Mouse (Mus musculus) left cerebral cortex, postnatal 25 days (tissue): Measurements from ENCODE around the gene Tbx21. TPM values are rescaled to one million over a fixed set of nuclear protein-coding genes. Genes with fewer than 3 reads are reported as not detected.

Source experiments
- DNase-seq, 2 experiments: peaks; one replicate each; pipeline ENCODE4 v3.0.0; 2022; ENCODE audit warnings: low spot score in 2 of 2, mixed read lengths in 1 of 2
- intact Hi-C: fragments of 180-260 bp; cut with DNase I; formaldehyde crosslinking; loops from one replicate; pipeline ENCODE4 v1.15.1; 2025
- total RNA-seq, 2 experiments: library from RNA; stranded (reverse); gene quantifications; 2 replicates each; pipeline ENCODE4 v1.2.3; 2021

Gene Tbx21
- total RNA-seq, 2 experiments from 2014 or later, result 0.18 to 0.30 TPM

DNA sequence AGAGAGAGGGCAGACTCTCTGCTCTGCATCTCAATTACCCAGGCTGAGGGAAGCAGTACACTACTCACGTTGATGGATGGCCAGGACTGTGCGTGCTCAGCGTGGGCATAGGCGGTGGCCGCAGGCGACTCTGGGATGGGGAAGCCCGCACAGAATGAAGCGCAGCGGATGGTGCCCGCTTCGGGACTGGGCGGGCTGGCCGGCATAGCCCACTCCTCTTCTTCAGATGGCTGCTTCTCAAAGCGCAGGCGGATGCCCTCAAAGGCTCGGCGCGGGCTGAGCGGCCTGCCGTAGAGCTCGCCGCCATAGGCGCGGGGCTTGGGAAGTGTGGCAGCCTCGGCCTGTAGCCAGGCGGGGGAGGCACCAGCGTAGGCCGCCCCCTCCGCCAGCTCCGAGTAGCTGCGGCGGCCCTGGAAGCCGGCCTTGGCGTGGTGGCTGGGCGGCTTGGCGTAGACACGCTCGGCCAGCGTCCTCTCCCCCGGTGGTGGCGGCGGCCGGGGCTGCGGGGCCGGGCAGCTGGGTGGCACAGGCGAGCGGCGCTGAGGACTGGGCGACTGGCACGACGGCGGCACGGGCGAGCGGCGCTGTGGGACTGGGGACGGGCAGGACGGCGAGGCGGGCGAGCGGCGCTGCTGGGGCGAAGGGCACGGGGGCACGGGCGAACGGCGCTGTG lies 23.6 kb upstream of the Tbx21 start:
- intact Hi-C loops, result no loop called here
- peak in 1 of 2 experiments; percentile 47 for DNase-seq

DNA sequence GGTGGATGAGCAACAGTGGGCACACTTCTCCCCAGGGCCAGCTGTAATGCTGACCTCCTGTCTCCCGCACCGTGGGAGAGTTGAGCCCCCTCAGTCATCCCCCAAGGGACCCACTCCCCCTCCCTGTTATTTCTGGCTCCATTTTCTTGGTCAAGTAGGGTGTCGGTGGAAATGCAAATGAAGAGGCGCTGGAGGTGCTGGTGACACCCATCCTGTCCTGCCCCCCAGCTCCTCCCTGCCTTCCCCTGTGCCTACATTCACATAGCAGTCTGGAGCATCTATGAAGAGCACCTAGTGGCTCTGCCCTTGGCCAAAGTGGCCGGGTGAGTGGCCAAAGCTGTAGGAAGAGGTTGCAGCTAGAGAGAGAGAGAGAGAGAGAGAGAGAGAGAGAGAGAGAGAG lies 18.1 kb upstream of the Tbx21 start:
- DNase-seq, result no peak
- intact Hi-C loops, result no loop called here

- intact Hi-C loops, result no loop called here
- DNase-seq, result no peak
These were observed 17.1 kb upstream of the Tbx21 start for GRCm38 (mm10) chr11:97132185-97132584.

DNA sequence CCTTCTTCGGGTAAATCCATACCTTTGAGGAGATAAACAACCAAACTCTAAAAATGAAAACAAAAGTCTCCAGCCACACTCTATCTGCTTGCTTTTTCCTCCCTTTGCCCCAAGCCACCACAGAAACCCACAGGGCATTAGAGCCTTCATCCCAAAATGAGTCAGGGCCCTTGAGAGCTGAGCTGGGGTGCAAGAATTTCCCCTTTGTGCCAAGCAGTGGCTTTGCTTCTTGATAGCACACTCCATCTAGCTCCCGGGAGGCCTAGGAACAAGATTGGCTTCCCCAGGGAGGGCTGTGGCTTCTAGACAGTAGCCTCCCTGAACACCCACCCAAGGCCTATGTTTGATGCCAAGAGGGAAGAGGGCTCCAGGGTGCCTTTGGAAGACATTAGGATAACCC lies 16.6 kb upstream of the Tbx21 start:
- DNase-seq, result no peak
- intact Hi-C loops, result no loop called here

GRCm38 (mm10) chr11:97130318-97130717 lies 15.2 kb upstream of the Tbx21 start:
- no peak for DNase-seq
- intact Hi-C loops, result no loop called here

DNA sequence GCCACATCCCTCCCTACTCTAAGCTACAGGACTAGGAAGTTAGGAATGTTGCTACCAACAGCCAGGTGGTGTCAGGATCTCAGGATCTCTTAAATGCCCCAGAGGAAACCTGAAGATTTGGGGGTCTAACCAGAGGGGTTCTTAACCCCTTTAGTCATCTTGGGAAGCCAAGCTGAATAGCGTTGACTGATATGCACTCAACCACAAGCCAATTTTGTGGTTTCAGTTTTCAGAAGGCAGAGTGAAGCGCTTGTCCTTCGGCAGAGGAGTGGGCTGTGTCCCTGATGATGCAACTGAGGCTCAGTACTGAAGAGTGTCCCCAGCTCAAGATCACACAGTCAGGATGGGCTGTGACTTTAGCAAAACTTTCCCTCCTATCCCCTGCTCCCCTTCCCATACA lies 13.8 kb upstream of the Tbx21 start:
- DNase-seq, result no peak
- intact Hi-C loops, result no loop called here

- intact Hi-C loops, result no loop called here
- no peak for DNase-seq
These were observed 12.5 kb upstream of the Tbx21 start for GRCm38 (mm10) chr11:97127470-97128223.

DNA sequence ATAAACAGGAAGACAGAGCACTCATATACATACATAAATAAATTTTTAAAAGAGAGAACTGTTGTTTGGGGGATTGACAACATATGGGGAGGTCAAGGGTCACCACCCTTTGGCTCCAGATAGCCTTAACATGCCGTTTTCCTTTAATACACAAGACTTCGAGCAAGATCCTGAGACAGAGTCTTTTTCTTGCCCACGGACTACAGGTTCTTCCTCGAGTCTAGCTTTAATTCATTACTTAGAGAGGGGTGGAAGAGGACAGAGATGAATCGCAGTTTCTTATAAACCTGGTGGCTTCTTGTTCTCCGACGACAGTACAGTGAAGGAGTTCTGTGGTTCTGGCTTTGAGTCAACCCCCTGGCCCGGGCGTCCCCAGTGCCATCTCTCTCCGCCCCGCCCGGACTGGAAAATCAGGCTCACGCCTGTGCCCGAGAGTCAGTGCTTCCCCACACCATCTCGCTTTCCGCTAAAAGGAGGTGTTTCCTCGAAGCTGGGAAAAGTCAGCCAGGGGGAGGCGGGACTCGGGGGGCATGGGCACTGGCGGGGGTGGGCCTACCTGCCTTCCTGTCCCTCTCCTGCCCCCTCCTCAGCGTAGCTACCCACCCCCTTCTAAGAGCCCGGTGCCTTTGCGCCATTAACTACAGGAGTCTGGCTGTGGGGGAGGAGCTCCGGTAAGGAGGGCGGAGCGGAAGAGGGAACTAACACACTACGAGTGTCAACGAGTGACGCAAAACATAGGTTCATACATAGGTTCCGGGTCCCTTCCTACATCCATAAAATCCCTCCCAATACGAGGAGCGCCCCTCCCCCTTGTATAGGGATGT lies 11.7 kb upstream of the Tbx21 start:
- DNase-seq, result peak in 1 of 2 experiments; percentile 26
- intact Hi-C loops, result no loop called here

DNA sequence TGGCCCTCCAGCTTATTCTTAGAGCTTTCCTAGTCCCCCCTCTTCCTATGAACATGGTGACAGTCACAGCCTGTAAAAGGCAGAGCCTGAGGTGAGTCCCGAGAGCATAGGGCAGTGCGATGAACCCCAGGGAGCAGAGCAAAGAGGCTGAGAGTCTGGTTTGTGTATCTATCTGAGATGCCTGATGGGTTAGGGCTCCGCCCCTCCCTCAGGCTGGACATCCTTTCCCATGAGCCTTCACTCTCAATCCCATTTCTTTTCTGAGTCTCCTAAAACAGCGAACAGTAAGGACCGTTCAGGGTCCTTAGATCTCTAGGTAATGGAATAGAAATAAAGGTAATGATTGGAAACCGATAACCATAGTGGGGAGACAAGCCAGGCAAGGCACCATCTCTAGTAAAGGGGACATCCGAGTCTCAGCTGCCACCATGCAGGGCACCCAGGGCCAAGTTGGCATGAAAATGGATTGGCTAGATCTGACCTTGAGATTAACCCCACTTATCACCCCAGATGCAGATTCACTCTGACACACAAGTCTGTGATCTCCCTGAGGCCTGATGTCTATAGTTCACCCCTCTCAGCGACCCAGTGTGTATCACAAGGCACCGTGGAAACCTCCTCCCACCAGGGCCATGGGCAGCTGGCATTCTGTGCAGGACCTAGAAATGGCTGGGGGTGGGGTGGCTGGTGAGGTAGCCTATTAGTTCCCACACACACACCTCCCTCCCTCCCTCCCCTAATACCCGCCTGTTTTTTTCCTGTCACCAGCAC lies 9.3 kb upstream of the Tbx21 start:
- intact Hi-C loops, result no loop called here
- no peak for DNase-seq

DNA sequence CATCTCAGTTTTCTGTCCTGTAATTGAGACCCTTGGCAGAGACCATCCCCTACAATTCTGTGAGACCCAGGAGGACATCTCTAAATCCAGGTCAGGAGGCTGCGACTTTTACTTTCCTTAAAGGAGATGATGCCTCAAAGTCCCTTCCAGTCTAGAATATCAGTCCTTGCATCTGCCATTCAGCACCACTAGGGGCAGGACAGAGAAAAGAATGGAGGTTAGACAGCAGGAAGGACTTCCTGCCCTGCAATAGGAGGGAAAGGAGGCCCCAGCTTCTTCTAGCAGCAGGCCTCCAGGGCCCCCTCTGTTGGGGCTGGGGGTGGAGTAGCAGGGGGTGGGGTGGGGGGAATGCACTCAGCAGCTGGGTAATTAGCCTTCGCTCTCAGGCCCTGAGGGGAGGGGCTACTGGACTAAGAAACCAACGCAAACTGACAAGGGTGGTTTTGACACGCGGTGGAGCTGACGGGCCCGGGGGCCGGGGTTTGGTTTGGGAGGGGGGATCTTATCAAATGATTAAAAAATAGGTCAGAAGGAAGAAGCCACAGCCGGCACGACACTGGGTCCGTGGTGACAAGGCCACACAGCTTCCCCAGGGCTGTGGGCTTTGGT lies 8.3 kb upstream of the Tbx21 start:
- intact Hi-C loops, result no loop called here
- DNase-seq, result no peak

- intact Hi-C loops, result no loop called here
These were observed 5.5 kb upstream of the Tbx21 start for GRCm38 (mm10) chr11:97120641-97121040.

GRCm38 (mm10) chr11:97120221-97120620 lies 5.1 kb upstream of the Tbx21 start:
- intact Hi-C loops, result no loop called here
- DNase-seq, result no peak

More at GRCm38 (mm10) chr11:97120641-97121040, 5.5 kb upstream of the Tbx21 start:
- DNase-seq, result no peak

GRCm38 (mm10) chr11:97115797-97116196 lies 666 bp upstream of the Tbx21 start:
- intact Hi-C loops, result no loop called here
- no peak for DNase-seq

DNA sequence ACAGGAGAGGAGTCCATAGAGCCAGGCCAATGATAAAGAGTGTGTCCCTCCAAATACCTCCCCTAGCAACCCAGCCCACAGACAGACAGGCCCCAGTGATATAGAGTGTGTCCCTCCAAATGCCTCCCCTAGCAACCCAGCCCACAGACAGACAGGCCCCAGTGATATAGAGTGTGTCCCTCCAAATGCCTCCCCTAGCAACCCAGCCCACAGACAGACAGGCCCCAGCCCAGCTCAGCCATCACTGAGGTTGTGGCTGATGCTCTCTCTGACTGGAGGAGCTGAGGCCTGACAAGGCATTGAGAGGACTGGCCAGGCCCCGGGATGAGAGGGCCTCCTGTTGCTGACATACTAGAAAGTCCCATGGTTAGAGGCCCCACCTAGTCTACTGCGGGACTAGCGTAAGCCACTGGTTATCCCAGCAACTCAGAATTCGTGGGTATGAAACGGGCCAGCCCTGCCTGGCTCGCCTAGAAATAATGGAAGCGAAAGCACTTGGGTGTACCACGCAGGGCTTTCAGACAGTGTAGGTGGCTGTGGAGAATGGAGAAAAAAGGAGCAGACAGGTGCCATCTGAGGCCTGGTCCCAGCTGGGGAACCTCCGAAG lies 2.5 kb downstream of the Tbx21 start:
- intact Hi-C loops, result no loop called here
- DNase-seq, result no peak

- no peak for DNase-seq
- intact Hi-C loops, result no loop called here
These were observed 6.2 kb downstream of the Tbx21 start for GRCm38 (mm10) chr11:97108976-97109375.

GRCm38 (mm10) chr11:97104091-97104483 lies 11.0 kb downstream of the Tbx21 start:
- no peak for DNase-seq
- intact Hi-C loops, result no loop called here

DNA sequence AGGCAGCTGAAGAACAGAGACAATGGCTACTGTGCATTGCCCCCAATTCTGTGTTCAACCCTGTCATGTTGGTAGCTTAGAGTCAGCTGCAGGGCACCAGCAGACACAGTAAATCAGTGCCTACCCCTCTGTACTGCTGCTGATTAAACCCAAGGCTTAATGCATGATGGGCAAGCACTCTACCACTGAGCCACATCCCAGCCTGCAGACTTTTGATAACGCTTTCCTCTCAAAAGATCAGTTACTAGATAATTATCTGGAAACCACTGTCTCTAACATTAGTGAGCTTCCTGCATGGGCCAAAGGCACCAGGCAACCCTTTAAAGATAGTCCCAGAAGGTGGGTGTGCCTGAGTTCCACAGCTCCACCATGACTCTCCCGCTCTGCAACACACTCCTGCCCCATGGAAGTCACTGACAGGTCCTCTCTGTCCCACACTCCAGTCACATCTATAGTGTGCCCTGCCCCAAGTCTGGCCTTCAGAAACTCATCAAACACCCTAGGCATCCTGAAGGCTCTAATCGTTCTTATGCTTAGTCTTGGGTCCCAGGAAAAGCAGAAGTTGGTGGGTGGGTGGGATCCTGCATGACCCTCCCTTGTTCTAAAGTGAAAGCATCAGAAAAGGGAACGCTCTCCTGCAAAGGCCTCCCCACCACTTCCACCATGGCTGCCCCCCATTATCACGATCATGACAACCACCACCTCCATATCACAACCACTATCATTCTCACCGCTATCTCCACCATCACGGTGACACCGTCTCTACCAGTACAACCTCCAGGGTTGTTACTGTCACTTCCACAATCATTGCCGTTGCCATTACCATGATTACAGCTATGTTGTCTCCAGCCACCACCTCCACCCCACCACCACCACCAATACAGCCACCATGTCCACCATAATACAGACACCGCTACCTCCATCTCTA lies 11.7 kb downstream of the Tbx21 start:
- intact Hi-C loops, result no loop called here
- DNase-seq, result no peak

DNA sequence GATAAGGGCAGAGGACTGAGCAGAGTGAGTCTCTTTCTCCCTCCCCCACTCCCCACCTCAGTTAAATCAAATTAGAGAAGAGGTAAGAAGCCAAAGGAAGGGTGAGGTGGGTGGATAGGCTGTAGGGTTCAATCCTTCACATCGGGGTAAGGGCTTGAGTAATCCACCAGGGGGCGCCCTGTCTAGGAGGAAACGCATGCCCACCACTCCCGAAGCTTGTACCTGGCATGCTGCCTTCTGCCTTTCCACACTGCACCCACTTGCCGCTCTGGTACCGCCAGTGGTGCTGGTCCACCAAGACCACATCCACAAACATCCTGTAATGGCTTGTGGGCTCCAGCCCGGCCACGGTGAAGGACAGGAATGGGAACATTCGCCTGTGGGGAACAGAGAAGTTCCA lies 13.4 kb downstream of the Tbx21 start:
- peak in 1 of 2 experiments; percentile 25 for DNase-seq
- intact Hi-C loops, result no loop called here
